Mouse (Mus musculus): ENCODE data around the gene Mettl7a3. TPM values are rescaled to one million over a fixed set of nuclear protein-coding genes. Genes with fewer than 3 reads are reported as not detected.
"Not testable (repeated sequence)": the region's sequence is repeated elsewhere in the genome, so short reads cannot be mapped to it uniquely, and the experiment has no call there.

The Mettl7a3 gene
- polyA plus RNA-seq, 1 experiment from 2014 or later: 0.25 TPM

DNA sequence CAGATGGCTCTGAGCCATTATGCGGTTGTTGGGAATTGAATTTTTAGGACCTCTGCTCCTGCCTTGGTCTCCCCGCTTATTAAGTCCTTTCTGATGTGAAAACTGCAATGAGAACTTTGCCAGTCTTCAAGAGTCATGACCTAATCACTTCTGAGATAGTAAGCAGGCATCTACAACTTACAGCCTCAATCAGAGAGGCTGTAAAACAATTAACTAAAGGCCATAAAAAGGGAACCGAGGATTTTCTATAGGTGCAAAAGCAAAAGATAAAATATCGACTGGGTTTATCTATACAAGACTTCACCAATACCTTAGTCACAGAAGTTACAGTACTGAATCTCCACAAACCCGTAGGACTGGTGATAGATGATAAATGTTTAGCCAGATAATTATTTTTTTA lies 21.1 kb downstream of the Mettl7a3 start:
- H3K9ac ChIP-seq (replicated peaks): no peak overlapping the region
- no peaks in the 10 kb centered on the region for H3K36me3 ChIP-seq
- peaks cover 19% of the 10 kb centered on the region for H3K4me1 ChIP-seq (replicated peaks)
- no peaks in the 10 kb centered on the region for H3K27me3 ChIP-seq
- H3K27ac ChIP-seq: no peak overlapping the region
- no peak overlapping the region for H3K4me2 ChIP-seq
- no peak for ATAC-seq (ENCODE audit: insufficient number of reproducible peaks, insufficient read depth, low FRiP score, low TSS enrichment, low read depth)
- no peaks in the 10 kb centered on the region for H3K9me3 ChIP-seq
- H3K4me3 ChIP-seq (replicated peaks): no peak overlapping the region
- 39% methylated on average over 5 of the region's 5 CpGs for WGBS

- WGBS: 45% methylated on average over 7 of the region's 7 CpGs
- Histone ChIP-seq H3K4me2 (no peak within 1 kb of the TSS), H3K36me3 (no peaks in the 10 kb centered on the region), H3K27ac (no peak within 1 kb of the TSS), H3K9ac (replicated peaks) (no peak within 1 kb of the TSS), H3K9me3 (peaks cover 5% of the 10 kb centered on the region; the same call in 1 of the 2 replicates), H3K4me3 (replicated peaks) (no peak within 1 kb of the TSS), H3K27me3 (peaks cover 11% of the 10 kb centered on the region; the same call in 1 of the 2 replicates), H3K4me1 (replicated peaks) (peaks cover 12% of the 10 kb centered on the region)
- ATAC-seq (ENCODE audit: insufficient number of reproducible peaks, insufficient read depth, low FRiP score, low TSS enrichment, low read depth): no peak
Observed at GRCm38 (mm10) chr15:100364242-100364641, 29.5 kb downstream of the Mettl7a3 start, which contains the start of gene Higd1c. Gene Higd1c (plus strand): TSS chr15:100364542.

- H3K27me3 ChIP-seq: peaks cover 11% of the 10 kb centered on the region; the same call in 1 of the 2 replicates
- not testable (repeated sequence) for H3K4me3 ChIP-seq (replicated peaks); H3K27ac ChIP-seq; H3K9ac ChIP-seq (replicated peaks); H3K4me2 ChIP-seq; H3K9me3 ChIP-seq; H3K36me3 ChIP-seq; H3K4me1 ChIP-seq (replicated peaks); ATAC-seq (ENCODE audit: insufficient number of reproducible peaks, insufficient read depth, low FRiP score, low TSS enrichment, low read depth)
- WGBS: 16% methylated on average over 9 of the region's 9 CpGs
Observed at GRCm38 (mm10) chr15:100365967-100366366, 31.2 kb downstream of the Mettl7a3 start.

- 43% methylated on average over 7 of the region's 7 CpGs for WGBS
- peaks cover 11% of the 10 kb centered on the region; the same call in 1 of the 2 replicates for H3K27me3 ChIP-seq
- no peak for ATAC-seq (ENCODE audit: insufficient number of reproducible peaks, insufficient read depth, low FRiP score, low TSS enrichment, low read depth)
- no peak overlapping the region for H3K4me3 ChIP-seq (replicated peaks)
- H3K4me1 ChIP-seq (replicated peaks): peaks cover 7% of the 10 kb centered on the region; the same call in 1 of the 2 replicates
- peaks cover 5% of the 10 kb centered on the region; the same call in 1 of the 2 replicates for H3K9me3 ChIP-seq
- no peaks in the 10 kb centered on the region for H3K36me3 ChIP-seq
- H3K27ac ChIP-seq: no peak overlapping the region
- H3K4me2 ChIP-seq: no peak overlapping the region
- H3K9ac ChIP-seq (replicated peaks): no peak overlapping the region
Observed at GRCm38 (mm10) chr15:100367119-100367518, 32.4 kb downstream of the Mettl7a3 start.

DNA sequence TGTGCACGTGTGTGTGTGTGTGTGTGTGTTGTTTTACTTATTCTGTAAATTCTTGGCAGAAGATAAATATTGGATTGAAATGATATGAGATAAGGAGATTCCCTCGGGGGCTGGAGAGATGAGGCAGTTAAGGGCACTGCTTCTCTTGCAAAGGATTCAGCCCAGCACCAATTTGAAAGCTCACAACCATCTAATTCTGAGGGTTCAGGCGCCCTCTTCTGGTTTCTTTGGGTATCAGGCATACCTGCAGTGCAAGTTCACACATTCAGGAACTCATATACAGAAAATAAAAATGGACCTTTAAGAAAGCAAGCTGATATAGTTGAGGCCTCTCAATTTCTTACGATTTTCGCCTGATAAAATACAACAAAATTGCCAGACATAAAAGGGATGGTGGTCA lies 40.3 kb downstream of the Mettl7a3 start:
- H3K4me2 ChIP-seq: no peak overlapping the region
- no peak overlapping the region for H3K27ac ChIP-seq
- H3K4me3 ChIP-seq (replicated peaks): no peak overlapping the region
- no peaks in the 10 kb centered on the region; the same call in 1 of the 2 replicates for H3K4me1 ChIP-seq (replicated peaks)
- H3K9ac ChIP-seq (replicated peaks): no peak overlapping the region
- ATAC-seq (ENCODE audit: insufficient number of reproducible peaks, insufficient read depth, low FRiP score, low TSS enrichment, low read depth): no peak
- H3K27me3 ChIP-seq: no peaks in the 10 kb centered on the region
- no peaks in the 10 kb centered on the region for H3K36me3 ChIP-seq
- H3K9me3 ChIP-seq: 0 out of 2 replicates have a peak, but pooled peaks cover 5% of the 10 kb centered on the region
- 33% methylated on average over 5 of the region's 5 CpGs for WGBS

- not testable (repeated sequence) for H3K36me3 ChIP-seq; H3K4me3 ChIP-seq (replicated peaks); H3K4me1 ChIP-seq (replicated peaks); H3K27ac ChIP-seq; H3K9ac ChIP-seq (replicated peaks); H3K27me3 ChIP-seq; H3K4me2 ChIP-seq; ATAC-seq (ENCODE audit: insufficient number of reproducible peaks, insufficient read depth, low FRiP score, low TSS enrichment, low read depth); H3K9me3 ChIP-seq
- WGBS: 45% methylated on average over 4 of the region's 9 CpGs
Observed at GRCm38 (mm10) chr15:100377847-100378505, 43.2 kb downstream of the Mettl7a3 start.

DNA sequence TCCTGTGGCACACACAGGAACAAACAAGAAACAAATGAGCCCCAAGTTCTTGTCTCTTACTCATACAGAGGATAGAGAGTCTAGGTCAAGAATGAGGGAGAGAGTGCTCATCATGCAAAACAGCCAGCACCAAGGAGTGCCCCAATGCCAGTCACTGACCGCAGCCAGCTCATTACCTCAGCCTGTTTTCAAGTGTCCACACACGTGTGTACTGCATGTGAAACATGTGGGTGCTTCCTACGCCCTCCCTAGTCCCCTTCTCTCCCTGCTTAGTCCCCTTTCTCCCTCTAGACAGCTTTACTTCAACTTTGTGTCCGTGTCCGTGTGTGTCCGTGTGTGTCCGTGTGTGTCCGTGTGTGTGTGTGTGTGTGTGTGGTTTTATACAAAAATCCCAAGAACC lies 44.9 kb downstream of the Mettl7a3 start:
- H3K4me2 ChIP-seq: no peak overlapping the region
- ATAC-seq (ENCODE audit: insufficient number of reproducible peaks, insufficient read depth, low FRiP score, low TSS enrichment, low read depth): no peak
- H3K27ac ChIP-seq: no peak overlapping the region
- H3K27me3 ChIP-seq: 0 out of 2 replicates have a peak, but pooled peaks cover 4% of the 10 kb centered on the region
- WGBS: 86% methylated on average over 8 of the region's 8 CpGs
- H3K4me3 ChIP-seq (replicated peaks): no peak overlapping the region
- H3K9ac ChIP-seq (replicated peaks): no peak overlapping the region
- H3K36me3 ChIP-seq: no peaks in the 10 kb centered on the region
- no peaks in the 10 kb centered on the region for H3K9me3 ChIP-seq
- H3K4me1 ChIP-seq (replicated peaks): no peaks in the 10 kb centered on the region; the same call in 1 of the 2 replicates

GRCm38 (mm10) chr15:100380104-100380503 lies 45.4 kb downstream of the Mettl7a3 start:
- H3K4me3 ChIP-seq (replicated peaks): no peak overlapping the region
- no peak overlapping the region for H3K9ac ChIP-seq (replicated peaks)
- H3K36me3 ChIP-seq: no peaks in the 10 kb centered on the region
- ATAC-seq (ENCODE audit: insufficient number of reproducible peaks, insufficient read depth, low FRiP score, low TSS enrichment, low read depth): no peak
- H3K9me3 ChIP-seq: no peaks in the 10 kb centered on the region
- no peak overlapping the region for H3K27ac ChIP-seq
- H3K27me3 ChIP-seq: 0 out of 2 replicates have a peak, but pooled peaks cover 4% of the 10 kb centered on the region
- H3K4me1 ChIP-seq (replicated peaks): no peaks in the 10 kb centered on the region; the same call in 1 of the 2 replicates
- H3K4me2 ChIP-seq: no peak overlapping the region
- 63% methylated on average over 2 of the region's 2 CpGs for WGBS

DNA sequence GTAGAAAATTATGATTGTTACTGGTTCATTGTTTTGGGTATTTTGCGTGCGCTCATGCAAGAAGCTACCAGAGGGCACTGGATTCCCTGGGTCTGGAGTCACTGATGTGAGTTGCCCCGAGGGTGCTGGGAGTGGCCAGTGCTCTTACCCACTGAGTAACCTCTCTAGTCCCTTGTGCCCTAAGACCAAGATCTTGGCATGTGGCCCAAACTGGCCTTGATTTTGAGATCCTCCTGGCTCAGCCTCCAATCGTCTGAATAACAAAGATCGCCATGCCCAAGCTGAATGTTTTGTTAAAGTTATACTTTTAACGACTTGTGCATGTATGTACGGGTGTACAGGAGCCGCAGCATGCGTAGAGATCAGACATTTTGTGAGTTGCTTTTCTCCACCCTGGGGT lies 51.0 kb downstream of the Mettl7a3 start:
- ATAC-seq (ENCODE audit: insufficient number of reproducible peaks, insufficient read depth, low FRiP score, low TSS enrichment, low read depth): no peak
- Histone ChIP-seq H3K27ac (no peak overlapping the region), H3K36me3 (no peaks in the 10 kb centered on the region)

GRCm38 (mm10) chr15:100387544-100388223 lies 53.0 kb downstream of the Mettl7a3 start:
- ATAC-seq (ENCODE audit: insufficient number of reproducible peaks, insufficient read depth, low FRiP score, low TSS enrichment, low read depth): no peak
- H3K36me3 ChIP-seq: no peaks in the 10 kb centered on the region
- H3K4me1 ChIP-seq (replicated peaks): peaks cover 6% of the 10 kb centered on the region
- no peak overlapping the region for H3K9ac ChIP-seq (replicated peaks)
- no peak overlapping the region for H3K4me2 ChIP-seq
- H3K9me3 ChIP-seq: no peaks in the 10 kb centered on the region
- WGBS: 92% methylated on average over 17 of the region's 17 CpGs
- H3K4me3 ChIP-seq (replicated peaks): no peak overlapping the region
- H3K27ac ChIP-seq: no peak overlapping the region
- no peaks in the 10 kb centered on the region for H3K27me3 ChIP-seq

More for the DNA sequence above, 51.0 kb downstream of the Mettl7a3 start:
- no peaks in the 10 kb centered on the region; the same call in 1 of the 2 replicates for H3K4me1 ChIP-seq (replicated peaks)
- no peak overlapping the region for H3K9ac ChIP-seq (replicated peaks)
- WGBS: 91% methylated on average over 9 of the region's 9 CpGs
- 0 out of 2 replicates have a peak, but pooled peaks cover 4% of the 10 kb centered on the region for H3K27me3 ChIP-seq
- H3K4me2 ChIP-seq: no peak overlapping the region
- no peak overlapping the region for H3K4me3 ChIP-seq (replicated peaks)
- H3K9me3 ChIP-seq: no peaks in the 10 kb centered on the region

DNA sequence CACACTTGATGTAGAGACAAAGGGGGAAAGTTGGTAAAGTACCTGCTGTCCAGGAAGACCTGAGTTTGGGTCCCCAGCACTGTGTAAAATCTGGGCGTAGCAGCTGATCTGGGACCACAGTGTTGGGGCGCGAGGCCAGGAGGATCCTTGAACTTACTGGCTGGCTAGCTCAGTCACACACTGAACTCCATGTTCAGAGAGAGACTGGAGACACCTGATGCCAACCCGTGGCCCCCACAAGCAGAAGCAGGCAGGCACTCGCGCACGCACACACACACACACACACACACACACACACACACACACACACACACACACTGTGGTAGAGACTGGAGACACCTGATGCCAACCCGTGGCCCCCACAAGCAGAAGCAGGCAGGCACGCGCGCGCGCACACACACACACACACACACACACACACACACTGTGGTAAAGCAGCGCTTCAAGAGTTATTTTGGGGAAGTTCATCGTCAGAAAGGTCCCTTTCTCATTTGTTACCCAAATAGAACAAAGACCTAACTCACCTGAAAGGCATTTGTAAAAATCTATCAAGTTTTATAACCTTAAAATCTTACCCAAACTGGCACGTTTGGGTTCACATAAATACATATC lies 53.6 kb downstream of the Mettl7a3 start:
- no peak for ATAC-seq (ENCODE audit: insufficient number of reproducible peaks, insufficient read depth, low FRiP score, low TSS enrichment, low read depth)
- Histone ChIP-seq H3K4me1 (replicated peaks) (peaks cover 12% of the 10 kb centered on the region), H3K27me3 (no peaks in the 10 kb centered on the region), H3K9me3 (no peaks in the 10 kb centered on the region), H3K4me2 (no peak overlapping the region), H3K9ac (replicated peaks) (no peak overlapping the region), H3K27ac (no peak overlapping the region), H3K4me3 (replicated peaks) (no peak overlapping the region), H3K36me3 (0 out of 2 replicates have a peak, but pooled peaks cover 1% of the 10 kb centered on the region)
- WGBS: 89% methylated on average over 13 of the region's 16 CpGs

All from limb, embryonic 12.5 days (tissue).